Mouse (Mus musculus): ENCODE measurements around the gene Zfp787. TPM values are rescaled to one million over a fixed set of nuclear protein-coding genes. Genes with fewer than 3 reads are reported as not detected.
A peak's percentile ranks its signal among the peaks of the same experiment; 100 is the strongest.

Zfp787 gene
- polyA plus RNA-seq, 1 experiment from 2014 or later: 11.6 TPM

DNA sequence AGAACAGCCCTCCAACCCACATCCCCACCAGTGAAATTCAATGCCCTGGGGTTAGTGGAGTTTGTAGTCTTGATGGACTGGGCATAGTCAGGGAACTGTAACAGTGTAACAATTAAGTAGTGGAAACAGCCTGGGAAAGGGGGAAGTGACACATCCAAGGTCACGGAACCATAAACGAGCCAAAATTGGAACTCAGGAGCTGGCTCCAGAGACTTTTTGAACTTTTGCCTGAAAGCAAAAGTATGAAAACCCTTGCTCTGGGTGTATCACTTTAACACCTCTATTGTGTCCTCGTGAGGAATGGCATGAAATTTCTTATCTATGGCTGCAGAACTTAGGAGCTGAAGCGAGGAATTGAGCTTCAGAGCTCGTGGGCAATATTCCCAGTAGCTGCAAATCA lies 1.6 kb downstream of the Zfp787 start:
- H3K36me3 ChIP-seq (ENCODE audit: inconsistent target): no peaks in the 10 kb centered on the region
- 49% methylated on average over 5 of the region's 5 CpGs for WGBS (ENCODE audit: missing documents)
- peak overlapping the region; percentile 82 for H3K27ac ChIP-seq
- H3K4me3 ChIP-seq (ENCODE audit: inconsistent target): peak overlapping the region; percentile 56
- H3K79me2 ChIP-seq (ENCODE audit: inconsistent target): peaks cover 61% of the 10 kb centered on the region

DNA sequence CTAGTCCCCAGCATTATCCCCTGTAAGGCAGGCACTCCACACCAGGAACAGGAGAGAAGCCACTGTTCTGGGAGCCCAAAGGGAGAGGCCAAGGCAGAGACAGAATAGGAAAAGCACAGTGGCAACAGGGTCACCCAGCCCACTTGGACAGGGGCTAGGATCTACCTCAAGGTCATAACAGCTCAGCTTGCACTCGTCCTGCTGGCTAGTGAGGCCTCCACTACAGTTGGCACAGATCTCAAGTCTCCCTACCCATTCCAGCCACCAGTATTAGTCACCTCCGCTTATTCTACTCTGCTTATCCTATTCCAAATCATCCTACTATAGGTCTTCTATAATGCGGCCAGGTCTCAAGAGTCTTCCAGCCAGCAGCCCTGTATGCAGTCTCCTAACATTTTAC lies 2.7 kb downstream of the Zfp787 start:
- peak overlapping the region; percentile 82; the same call in 1 of the 2 replicates for H3K27ac ChIP-seq
- peaks cover 72% of the 10 kb centered on the region for H3K79me2 ChIP-seq (ENCODE audit: inconsistent target)
- no peaks in the 10 kb centered on the region for H3K36me3 ChIP-seq (ENCODE audit: inconsistent target)

DNA sequence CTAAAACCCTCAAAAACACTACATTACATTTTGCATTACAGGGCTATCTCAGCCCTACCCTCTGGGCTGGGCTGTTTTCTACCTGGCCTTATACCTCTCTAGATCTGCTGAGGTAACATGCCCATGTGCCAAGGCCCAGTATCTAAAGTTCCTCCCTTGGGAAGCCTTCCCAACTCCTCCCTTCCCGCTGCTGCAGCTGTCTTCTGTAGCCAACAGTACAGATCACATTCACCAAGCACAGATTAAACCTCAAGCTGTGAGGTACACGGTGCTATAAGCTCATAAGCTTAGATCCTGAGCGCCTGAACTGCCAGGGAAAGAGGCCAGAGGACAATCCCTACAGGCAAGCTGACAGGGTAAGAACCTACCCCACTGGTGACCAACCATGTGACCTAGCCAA lies 3.8 kb downstream of the Zfp787 start:
- WGBS (ENCODE audit: missing documents): 94% methylated on average over 3 of the region's 3 CpGs
- no peak overlapping the region for H3K4me3 ChIP-seq (ENCODE audit: inconsistent target)
- no peaks in the 10 kb centered on the region for H3K36me3 ChIP-seq (ENCODE audit: inconsistent target)
- peaks cover 83% of the 10 kb centered on the region for H3K79me2 ChIP-seq (ENCODE audit: inconsistent target)
- H3K27ac ChIP-seq: peak overlapping the region; percentile 89

More for the DNA sequence above, 2.7 kb downstream of the Zfp787 start:
- H3K4me3 ChIP-seq (ENCODE audit: inconsistent target): no peak overlapping the region
- 89% methylated on average over 3 of the region's 3 CpGs for WGBS (ENCODE audit: missing documents)

DNA sequence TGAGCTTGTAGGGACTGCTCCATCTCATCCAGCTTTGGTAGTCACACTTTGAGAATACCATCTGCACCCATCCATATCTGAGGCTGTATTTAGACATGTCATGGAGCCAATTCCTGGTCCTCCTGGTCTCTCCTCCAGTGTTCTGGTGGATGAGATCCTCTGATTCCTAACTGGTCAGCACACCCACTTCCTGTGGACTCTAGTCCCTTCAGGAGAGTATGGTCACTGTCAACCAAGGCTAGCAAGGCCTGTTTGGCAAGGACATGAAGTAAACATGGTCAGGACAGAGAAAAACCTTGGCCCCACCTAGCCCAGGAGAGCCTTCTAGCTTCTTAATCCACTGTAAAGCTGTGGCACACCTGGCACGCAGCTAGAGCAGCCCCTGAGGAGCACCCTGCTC lies 4.5 kb downstream of the Zfp787 start:
- peaks cover 90% of the 10 kb centered on the region for H3K79me2 ChIP-seq (ENCODE audit: inconsistent target)
- H3K36me3 ChIP-seq (ENCODE audit: inconsistent target): no peaks in the 10 kb centered on the region
- H3K4me3 ChIP-seq (ENCODE audit: inconsistent target): no peak overlapping the region
- 63% methylated on average over 1 of the region's 1 CpGs for WGBS (ENCODE audit: missing documents)
- H3K27ac ChIP-seq: peak overlapping the region; percentile 89

DNA sequence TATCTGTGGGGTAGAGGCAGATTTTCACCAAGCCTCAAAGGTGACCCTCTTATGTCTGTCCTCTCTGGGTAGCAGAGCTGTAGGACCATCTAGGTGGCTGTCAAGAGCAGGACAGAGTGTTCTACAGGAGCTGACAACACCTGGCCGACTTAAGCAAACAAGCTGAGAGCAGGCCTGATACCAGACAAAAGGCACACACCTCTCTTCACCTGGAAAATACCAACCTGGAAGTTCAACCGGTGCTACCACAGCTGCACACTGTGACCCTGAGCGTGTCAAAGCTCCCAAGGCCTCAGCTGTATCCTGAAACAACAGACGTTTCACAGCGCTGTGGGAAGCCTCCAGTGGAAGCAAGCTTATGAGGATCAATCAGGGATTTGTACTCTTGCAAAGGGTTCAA lies 8.1 kb downstream of the Zfp787 start:
- 85% methylated on average over 5 of the region's 5 CpGs for WGBS (ENCODE audit: missing documents)
- Histone ChIP-seq H3K4me3 (ENCODE audit: inconsistent target) (no peak overlapping the region), H3K27ac (no peak overlapping the region), H3K79me2 (ENCODE audit: inconsistent target) (peaks cover 99% of the 10 kb centered on the region), H3K36me3 (ENCODE audit: inconsistent target) (no peaks in the 10 kb centered on the region)

DNA sequence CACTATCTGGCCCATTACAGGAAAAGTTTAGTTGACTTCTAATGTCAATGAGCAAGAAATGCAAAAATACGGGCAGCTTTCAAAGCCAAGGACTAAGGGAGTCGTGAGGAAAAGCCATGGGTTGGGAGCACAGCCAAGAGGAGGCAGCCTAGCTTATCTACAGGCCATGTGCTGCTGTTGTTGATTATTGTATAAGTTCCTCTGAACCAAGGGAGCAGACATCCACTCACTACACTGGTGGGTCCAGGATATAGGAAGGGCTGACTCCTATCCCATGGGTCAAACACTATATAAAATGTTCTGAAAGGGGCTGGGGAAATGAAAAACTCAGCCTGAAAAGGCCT lies 8.8 kb downstream of the Zfp787 start:
- peaks cover 95% of the 10 kb centered on the region for H3K79me2 ChIP-seq (ENCODE audit: inconsistent target)
- WGBS (ENCODE audit: missing documents): 36% methylated on average over 2 of the region's 2 CpGs
- peaks cover 2% of the 10 kb centered on the region; the same call in 1 of the 2 replicates for H3K36me3 ChIP-seq (ENCODE audit: inconsistent target)
- no peak overlapping the region for H3K4me3 ChIP-seq (ENCODE audit: inconsistent target)
- no peak overlapping the region for H3K27ac ChIP-seq

DNA sequence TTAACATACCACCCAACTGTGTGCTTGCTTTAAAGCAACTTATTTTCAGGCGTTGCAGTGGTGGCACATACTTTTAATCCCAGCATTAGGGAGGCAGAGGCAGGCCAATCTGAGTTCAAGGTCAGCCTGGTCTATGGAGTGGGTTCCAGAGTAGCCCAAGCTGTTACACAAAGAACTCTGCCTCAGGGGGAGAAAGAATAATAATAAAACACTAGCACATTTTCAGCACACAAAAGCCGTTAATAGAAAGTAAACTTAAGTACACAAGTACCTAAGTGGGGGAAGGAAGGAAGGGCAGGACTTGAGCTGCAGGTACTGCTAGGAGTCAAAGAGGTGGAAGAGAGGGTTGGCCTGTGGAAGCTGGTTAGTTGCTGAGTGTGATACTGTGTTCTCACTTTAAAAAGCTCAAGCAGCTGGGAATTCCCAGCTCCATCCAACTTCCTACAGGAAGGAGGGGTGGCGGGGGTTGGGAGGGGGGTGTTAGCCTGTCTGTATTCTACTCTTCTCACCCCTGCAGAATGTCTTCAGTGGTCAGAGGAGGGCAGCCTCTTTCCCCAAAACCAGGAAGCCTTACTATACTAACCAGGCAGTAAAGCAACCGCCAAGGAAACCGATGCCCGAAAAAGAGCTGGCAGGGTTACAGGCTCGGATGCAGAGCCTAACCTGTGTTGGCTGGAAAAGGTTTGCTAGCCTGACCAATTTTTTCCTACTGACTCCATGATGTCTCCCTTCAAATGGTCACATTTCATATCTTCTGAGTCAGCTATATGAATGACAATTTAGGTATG lies 9.4 kb downstream of the Zfp787 start:
- H3K79me2 ChIP-seq (ENCODE audit: inconsistent target): peaks cover 95% of the 10 kb centered on the region
- H3K4me3 ChIP-seq (ENCODE audit: inconsistent target): no peak overlapping the region
- peaks cover 8% of the 10 kb centered on the region; the same call in 1 of the 2 replicates for H3K36me3 ChIP-seq (ENCODE audit: inconsistent target)
- WGBS (ENCODE audit: missing documents): 73% methylated on average over 7 of the region's 7 CpGs
- no peak overlapping the region for H3K27ac ChIP-seq

DNA sequence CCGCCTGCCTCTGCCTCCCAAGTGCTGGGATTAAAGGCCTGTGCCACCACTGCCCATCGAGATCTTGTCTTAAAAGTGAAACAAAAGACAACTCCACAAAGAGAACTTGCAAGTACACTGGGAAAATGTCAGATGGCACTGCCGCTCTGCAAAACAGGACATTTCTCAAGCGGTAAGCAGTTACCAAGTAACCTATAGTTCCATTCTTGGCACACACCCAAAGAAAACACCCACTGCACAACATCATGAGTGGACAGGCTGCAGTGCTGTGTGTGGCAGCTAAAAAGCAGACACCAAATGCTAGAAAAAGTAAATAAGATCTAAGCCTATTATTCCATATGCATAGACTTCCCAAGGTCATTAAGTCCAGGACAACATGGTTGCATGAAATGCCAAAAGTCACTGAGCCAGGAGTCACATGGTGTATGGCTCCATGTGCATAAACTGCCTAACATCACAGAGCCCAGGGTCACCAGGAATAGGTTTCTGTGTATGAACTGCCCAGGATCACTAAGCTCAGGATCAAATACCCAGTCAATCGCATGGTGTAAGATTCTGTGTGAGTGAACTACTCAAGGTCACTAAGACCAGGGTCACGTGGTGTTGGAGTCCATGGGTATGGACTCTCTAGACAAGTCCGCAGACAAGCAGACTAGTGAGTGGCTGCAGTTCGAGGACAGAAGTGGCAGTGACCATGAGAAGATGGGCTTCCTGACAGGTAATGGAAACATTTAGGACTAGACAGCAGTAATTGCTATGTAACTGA lies 10.2 kb downstream of the Zfp787 start:
- H3K36me3 ChIP-seq (ENCODE audit: inconsistent target): peaks cover 8% of the 10 kb centered on the region; the same call in 1 of the 2 replicates
- peaks cover 90% of the 10 kb centered on the region for H3K79me2 ChIP-seq (ENCODE audit: inconsistent target)
- WGBS (ENCODE audit: missing documents): 79% methylated on average over 8 of the region's 8 CpGs
- H3K27ac ChIP-seq: no peak overlapping the region
- no peak overlapping the region for H3K4me3 ChIP-seq (ENCODE audit: inconsistent target)

DNA sequence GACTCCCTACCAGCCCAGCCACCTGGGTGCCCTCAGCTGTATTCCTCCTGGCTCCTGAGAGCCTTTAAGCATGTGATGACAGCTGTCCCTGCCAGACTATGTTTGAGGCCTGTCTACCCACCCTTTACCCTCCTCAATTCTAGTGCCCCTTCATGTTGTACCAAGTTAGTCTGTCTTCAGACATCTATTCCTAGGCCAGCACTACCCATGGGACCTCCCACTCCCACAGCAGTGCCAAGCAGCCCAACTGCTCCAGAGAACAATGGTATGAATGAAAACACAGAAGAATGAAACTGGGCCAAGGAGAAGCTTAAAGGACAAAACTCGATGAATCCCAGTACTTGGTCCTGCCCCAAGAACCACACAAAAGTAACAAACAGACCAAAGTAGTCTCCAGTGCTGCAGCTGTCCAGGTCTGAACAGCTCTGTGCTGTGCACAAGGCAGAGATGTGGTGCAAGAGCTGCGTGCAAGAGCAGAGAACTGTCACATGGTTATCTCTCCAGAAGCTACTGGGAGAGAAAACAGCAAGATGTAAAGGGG lies 11.7 kb downstream of the Zfp787 start:
- Histone ChIP-seq H3K36me3 (ENCODE audit: inconsistent target) (peaks cover 8% of the 10 kb centered on the region; the same call in 1 of the 2 replicates), H3K79me2 (ENCODE audit: inconsistent target) (peaks cover 90% of the 10 kb centered on the region), H3K4me3 (ENCODE audit: inconsistent target) (no peak overlapping the region), H3K27ac (0 out of 2 replicates have a peak overlapping the region, but pooled peaks have one; percentile 8)
- WGBS (ENCODE audit: missing documents): 60% methylated on average over 2 of the region's 2 CpGs

DNA sequence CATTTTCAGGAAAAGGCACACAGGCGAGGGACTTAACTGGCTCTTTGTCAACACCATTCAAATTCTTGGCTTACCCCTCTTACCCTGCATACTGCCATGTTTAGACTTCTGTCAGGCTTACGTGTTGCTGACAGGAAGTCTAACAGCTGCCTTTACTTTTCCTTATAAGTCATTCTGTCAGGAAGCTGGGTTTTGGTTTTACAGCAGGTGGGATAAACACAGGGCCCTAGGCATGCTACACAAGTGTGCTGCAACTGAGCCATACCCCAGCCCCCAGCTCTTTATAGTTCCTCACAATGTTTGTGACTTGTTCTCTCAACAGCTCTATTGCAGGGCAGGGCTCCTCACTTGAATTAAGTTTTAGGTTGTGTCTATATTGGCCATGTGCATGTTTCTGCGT lies 16.5 kb downstream of the Zfp787 start:
- Histone ChIP-seq H3K79me2 (ENCODE audit: inconsistent target) (peaks cover 83% of the 10 kb centered on the region), H3K4me3 (ENCODE audit: inconsistent target) (no peak overlapping the region), H3K27ac (no peak overlapping the region), H3K36me3 (ENCODE audit: inconsistent target) (peaks cover 8% of the 10 kb centered on the region; the same call in 1 of the 2 replicates)
- WGBS (ENCODE audit: missing documents): 95% methylated on average over 3 of the region's 3 CpGs

DNA sequence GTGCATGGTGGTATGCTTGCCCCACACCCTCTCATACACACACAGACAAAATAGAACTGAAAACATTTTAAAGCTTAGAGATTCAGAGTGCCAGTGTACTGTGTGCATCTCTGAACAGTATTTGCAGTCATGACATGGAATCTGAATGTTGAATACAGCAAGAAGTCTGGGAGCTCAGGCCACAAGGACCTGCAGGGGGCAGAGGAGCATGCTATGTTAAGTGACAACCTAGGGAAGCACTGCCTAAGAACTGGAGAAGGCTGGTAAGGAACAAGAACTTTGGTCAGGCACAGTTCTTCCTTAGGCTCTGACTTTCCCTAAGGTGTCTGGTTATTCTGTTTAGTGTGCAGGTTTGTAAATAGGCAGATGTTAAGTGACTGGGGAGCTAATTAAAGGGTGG lies 19.3 kb downstream of the Zfp787 start:
- Histone ChIP-seq H3K36me3 (ENCODE audit: inconsistent target) (peaks cover 12% of the 10 kb centered on the region), H3K79me2 (ENCODE audit: inconsistent target) (peaks cover 61% of the 10 kb centered on the region; the same call in 1 of the 2 replicates), H3K4me3 (ENCODE audit: inconsistent target) (no peak overlapping the region), H3K27ac (no peak overlapping the region)

DNA sequence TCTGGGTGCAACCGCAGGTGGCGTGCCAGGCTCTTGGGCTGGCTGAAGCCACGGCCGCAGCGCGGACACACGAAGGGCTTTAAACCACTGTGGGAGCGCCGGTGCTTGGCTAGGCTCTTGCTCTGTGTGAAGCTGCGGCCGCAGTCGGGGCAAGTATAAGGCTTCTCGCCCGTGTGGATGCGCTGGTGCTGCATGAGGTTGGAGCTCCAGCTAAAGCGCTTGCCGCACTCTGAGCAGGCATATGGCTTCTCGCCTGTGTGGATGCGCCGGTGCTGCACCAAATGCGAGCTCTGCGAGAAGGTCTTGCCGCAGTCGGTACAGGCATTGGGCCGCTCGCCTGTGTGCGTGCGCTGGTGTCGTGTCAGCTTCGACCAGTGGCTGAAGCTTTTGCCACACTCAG lies 23.2 kb downstream of the Zfp787 start:
- H3K27ac ChIP-seq: no peak overlapping the region
- H3K36me3 ChIP-seq (ENCODE audit: inconsistent target): peaks cover 10% of the 10 kb centered on the region; the same call in 1 of the 2 replicates
- no peak overlapping the region for H3K4me3 ChIP-seq (ENCODE audit: inconsistent target)
- peaks cover 27% of the 10 kb centered on the region; the same call in 1 of the 2 replicates for H3K79me2 ChIP-seq (ENCODE audit: inconsistent target)
- WGBS (ENCODE audit: missing documents): 96% methylated on average over 29 of the region's 30 CpGs

DNA sequence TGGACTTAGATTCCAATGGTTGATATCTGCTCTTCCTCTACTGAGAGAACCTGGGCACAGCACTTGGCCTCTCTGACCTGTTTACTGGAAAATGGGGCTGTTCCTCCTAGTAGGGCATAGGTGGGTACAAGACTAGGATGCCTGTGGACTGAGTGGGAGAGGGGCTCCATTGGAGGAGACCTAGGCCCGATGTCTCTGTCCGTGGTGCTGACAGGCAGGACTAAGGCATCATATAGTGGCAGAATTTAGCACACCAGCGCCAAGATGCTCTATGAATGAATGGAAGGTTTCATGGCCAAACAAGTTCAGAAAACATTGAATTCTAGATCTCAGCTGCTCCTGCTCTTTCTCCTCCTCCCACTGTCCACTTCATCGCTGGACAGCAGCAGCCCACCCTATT lies 25.5 kb downstream of the Zfp787 start:
- Histone ChIP-seq H3K36me3 (ENCODE audit: inconsistent target) (peaks cover 10% of the 10 kb centered on the region; the same call in 1 of the 2 replicates), H3K4me3 (ENCODE audit: inconsistent target) (no peak overlapping the region), H3K27ac (no peak overlapping the region), H3K79me2 (ENCODE audit: inconsistent target) (peaks cover 8% of the 10 kb centered on the region; the same call in 1 of the 2 replicates)
- 65% methylated on average over 4 of the region's 4 CpGs for WGBS (ENCODE audit: missing documents)

DNA sequence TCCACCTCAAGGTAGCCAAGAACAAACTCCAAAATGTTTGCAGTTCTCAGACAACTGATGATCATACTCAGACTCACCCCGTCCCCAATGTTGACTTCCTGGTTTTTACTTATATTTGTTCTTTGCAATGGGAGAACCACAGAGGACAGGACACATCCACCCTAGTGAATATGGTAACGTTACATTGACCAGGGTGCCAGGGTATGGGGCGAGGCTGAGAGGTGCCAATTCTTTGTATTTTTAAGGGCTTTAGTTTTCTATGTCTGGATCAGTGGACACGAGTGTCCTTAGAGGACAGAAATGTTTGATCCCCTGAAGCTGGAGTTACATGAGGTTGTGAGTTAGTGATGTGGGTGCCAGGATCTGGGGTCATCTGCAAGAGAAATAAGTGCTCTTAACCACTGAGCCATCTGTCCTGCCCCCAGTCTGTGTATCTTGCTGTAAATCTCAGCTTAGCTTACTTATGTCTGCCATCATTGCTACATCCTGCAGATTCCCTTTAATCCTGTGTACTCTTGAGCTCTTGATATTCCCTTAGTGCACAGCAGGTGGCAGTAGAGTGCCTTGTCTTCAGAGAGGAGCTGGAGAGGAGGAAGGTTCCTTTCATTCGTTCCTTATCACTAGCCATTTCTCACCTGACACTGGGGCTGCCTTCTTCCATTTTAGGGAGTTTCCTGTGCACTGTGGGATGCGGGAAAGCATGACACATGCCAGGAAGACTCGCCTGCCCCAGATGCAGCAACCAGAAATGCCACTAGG lies 28.9 kb downstream of the Zfp787 start:
- H3K27ac ChIP-seq: no peak overlapping the region
- no peaks in the 10 kb centered on the region for H3K36me3 ChIP-seq (ENCODE audit: inconsistent target)
- WGBS (ENCODE audit: missing documents): 30% methylated on average over 7 of the region's 7 CpGs
- no peak overlapping the region for H3K4me3 ChIP-seq (ENCODE audit: inconsistent target)
- no peaks in the 10 kb centered on the region for H3K79me2 ChIP-seq (ENCODE audit: inconsistent target)

Data from macrophage (primary cell).